Mouse (Mus musculus) neural tube, embryonic 14.5 days (tissue): ENCODE measurements around the gene Arhgef10l. TPM values are rescaled to one million over a fixed set of nuclear protein-coding genes. Genes with fewer than 3 reads are reported as not detected.

Experiments used
- microRNA-seq: library from miRNA; unstranded; fragments of <30 nt; microRNA quantifications from one replicate; pipeline ENCODE4, GENCODE M21; 2016
- polyA plus RNA-seq: library from polyadenylated mRNA; unstranded; fragments of >200 nt; fragmentation: Nextera tagmentation; extraction: Ambion mirVana; gene quantifications from 2 replicates; pipeline ENCODE4 v1.2.1, GENCODE M21; 2014

The Arhgef10l gene
- polyA plus RNA-seq, 1 experiment from 2014 or later: 18.8 TPM

Small RNA genes lying within 50 kb of the gene (microRNA-seq; reads per million reads assigned to microRNA genes)
- not detected for gene Gm23045

Other genes starting within 250 kb of the Arhgef10l start
- gene Rcc2, start 34.5 kb upstream of the Arhgef10l start, polyA plus RNA-seq: 9.2 and 11.8 TPM in 2 replicates
- 0.08 TPM in 1 of 2 replicates, not detected in the other for gene Padi6, start 76.6 kb upstream of the Arhgef10l start, polyA plus RNA-seq
- 0.16 and 0.26 TPM in 2 replicates for gene Padi4, start 108.2 kb upstream of the Arhgef10l start, polyA plus RNA-seq
- not detected in 2 replicates for gene Padi3, start 144.6 kb upstream of the Arhgef10l start, polyA plus RNA-seq
- 0.12 TPM in 1 of 2 replicates, not detected in the other for gene Padi1, start 179.8 kb upstream of the Arhgef10l start, polyA plus RNA-seq
- 0.95 and 2.3 TPM in 2 replicates for gene Padi2, start 240.3 kb upstream of the Arhgef10l start, polyA plus RNA-seq